Mouse (Mus musculus) neural tube, embryonic 14.5 days (tissue): ENCODE results near the gene Akap14. TPM values are rescaled to one million over a fixed set of nuclear protein-coding genes. Genes with fewer than 3 reads are reported as not detected.

Experiments
- ATAC-seq: fragments of 200-750 bp; cut with Nextera tagmentation; 2 replicates; pipeline ENCODE4 v1.8.0; 2017; ENCODE audit warnings: low read depth, mild to moderate bottlenecking, moderate TSS enrichment, moderate library complexity
- H3K27ac ChIP-seq: fragments of 300-500 bp; sonication (generic); 2 replicates; pipeline ENCODE4 v1.5.1; 2014; ENCODE audit warnings: low read depth, mild to moderate bottlenecking, control low read depth, low read length, moderate library complexity, mixed read lengths
- H3K27me3 ChIP-seq: fragments of 300-500 bp; sonication (generic); 2 replicates; pipeline ENCODE4 v1.6.1; 2014; ENCODE audit warnings: low read length; ENCODE audit not compliant: control insufficient read depth, insufficient read depth
- H3K36me3 ChIP-seq: fragments of 300-500 bp; sonication (generic); 2 replicates; pipeline ENCODE4 v1.6.1; 2014; ENCODE audit warnings: low read length, mixed read lengths; ENCODE audit not compliant: control insufficient read depth, insufficient read depth
- H3K4me1 ChIP-seq: fragments of 300-500 bp; sonication (generic); 2 replicates; pipeline ENCODE4 v1.6.1; 2014; ENCODE audit warnings: low read length; ENCODE audit not compliant: control insufficient read depth, insufficient read depth
- H3K4me2 ChIP-seq: fragments of 300-500 bp; sonication (generic); 2 replicates; pipeline ENCODE4 v1.6.1; 2014; ENCODE audit warnings: mild to moderate bottlenecking, low read depth, low read length, control low read depth
- H3K4me3 ChIP-seq: fragments of 300-500 bp; sonication (generic); 2 replicates; pipeline ENCODE4 v1.5.1; 2014; ENCODE audit warnings: low read depth, low read length, control low read depth, mixed read lengths
- H3K9ac ChIP-seq: fragments of 300-500 bp; sonication (generic); replicated peaks from 2 replicates; pipeline ENCODE4 v1.6.1; 2014; ENCODE audit warnings: low read depth, mild to moderate bottlenecking, control low read depth, low read length, mixed read lengths
- H3K9me3 ChIP-seq: fragments of 300-500 bp; sonication (generic); 2 replicates; pipeline ENCODE4 v1.6.1; 2016; ENCODE audit warnings: low read length; ENCODE audit not compliant: control insufficient read depth
- WGBS: fragments of 180-500 bp; shearing (Covaris S2); extraction: QIAGEN DNeasy Blood & Tissue Kit; methylation state at CpG from one replicate; pipeline ENCODE4 v1.1.7; 2014; 5-methylcytosine and 5-hydroxymethylcytosine counted together
- polyA plus RNA-seq: library from polyadenylated mRNA; unstranded; fragments of >200 nt; fragmentation: Nextera tagmentation; extraction: Ambion mirVana; gene quantifications from 2 replicates; pipeline ENCODE4 v1.2.1, GENCODE M21; 2014

Gene Akap14
- polyA plus RNA-seq, 1 experiment from 2014 or later = 0.29 TPM

DNA sequence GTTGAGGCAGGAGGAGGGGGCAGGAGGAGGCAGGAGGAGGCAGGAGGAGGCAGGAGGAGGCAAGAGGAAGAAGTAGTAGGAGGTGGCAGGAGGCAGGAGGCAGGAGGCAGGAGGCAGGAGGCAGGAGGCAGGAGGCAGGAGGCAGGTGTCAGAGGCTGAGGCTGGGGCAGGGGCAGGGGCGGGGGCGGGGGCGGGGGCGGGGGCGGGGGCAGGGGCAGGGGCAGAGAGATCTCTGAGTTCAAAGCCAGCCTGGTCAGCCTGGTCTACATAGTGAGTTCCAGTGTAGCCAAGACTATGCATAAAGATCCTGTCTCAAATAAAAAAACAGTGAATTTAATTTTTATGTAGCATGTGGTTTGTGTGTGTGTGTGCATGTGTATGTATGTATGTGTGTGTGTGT, 51.6 kb downstream of the Akap14 start:
- H3K36me3 ChIP-seq = no peaks in the 10 kb centered on the region
- WGBS = no CpG with 5 or more reads among the region's 5 CpGs
- H3K27me3 ChIP-seq = no peaks in the 10 kb centered on the region

GRCm38 (mm10) chrX:37110881-37111193, 57.8 kb downstream of the Akap14 start:
- ATAC-seq = no peak
- H3K36me3 ChIP-seq = no peaks in the 10 kb centered on the region
- H3K9ac ChIP-seq = no peak overlapping the region
- no peak overlapping the region for H3K27ac ChIP-seq
- H3K4me2 ChIP-seq = no peak overlapping the region
- H3K4me1 ChIP-seq = no peaks in the 10 kb centered on the region
- no peak overlapping the region for H3K4me3 ChIP-seq
- H3K27me3 ChIP-seq = no peaks in the 10 kb centered on the region
- H3K9me3 ChIP-seq = no peaks in the 10 kb centered on the region
- 80% methylated on average over 4 of the region's 4 CpGs for WGBS

More for the DNA sequence above, 51.6 kb downstream of the Akap14 start:
- Histone ChIP-seq H3K27ac (no peak overlapping the region), H3K4me1 (no peaks in the 10 kb centered on the region), H3K9me3 (no peaks in the 10 kb centered on the region), H3K4me2 (no peak overlapping the region), H3K9ac (no peak overlapping the region), H3K4me3 (no peak overlapping the region)
- ATAC-seq = no peak

GRCm38 (mm10) chrX:37110193-37110880, 58.3 kb downstream of the Akap14 start, which contains the start of gene Upf3b:
Upf3b (minus strand) TSS chrX:37110322.
- H3K27ac ChIP-seq = peak within 1 kb of the TSS; percentile 84
- H3K4me3 ChIP-seq = peak within 1 kb of the TSS; percentile 47
- no peaks in the 10 kb centered on the region for H3K9me3 ChIP-seq
- peak within 1 kb of the TSS; percentile 51 for H3K9ac ChIP-seq
- no peaks in the 10 kb centered on the region for H3K27me3 ChIP-seq
- WGBS = 23% methylated on average over 30 of the region's 30 CpGs
- H3K36me3 ChIP-seq = no peaks in the 10 kb centered on the region
- no peaks in the 10 kb centered on the region for H3K4me1 ChIP-seq
- peak; percentile 97 for ATAC-seq
- H3K4me2 ChIP-seq = peak within 1 kb of the TSS; percentile 54

- no peaks in the 10 kb centered on the region for H3K4me1 ChIP-seq
- H3K4me2 ChIP-seq = peak overlapping the region; percentile 54
- H3K9me3 ChIP-seq = no peaks in the 10 kb centered on the region
- no peaks in the 10 kb centered on the region for H3K36me3 ChIP-seq
- H3K27ac ChIP-seq = peak overlapping the region; percentile 84
- peak overlapping the region; percentile 51 for H3K9ac ChIP-seq
- WGBS = 12% methylated on average over 27 of the region's 27 CpGs
- no peaks in the 10 kb centered on the region for H3K27me3 ChIP-seq
- ATAC-seq = peak; percentile 79
- peak overlapping the region; percentile 47 for H3K4me3 ChIP-seq
These were observed 59.0 kb downstream of the Akap14 start for GRCm38 (mm10) chrX:37109526-37110192.

GRCm38 (mm10) chrX:37103826-37104225, 64.8 kb downstream of the Akap14 start:
- H3K27ac ChIP-seq = no peak overlapping the region
- H3K4me2 ChIP-seq = no peak overlapping the region
- H3K36me3 ChIP-seq = no peaks in the 10 kb centered on the region
- H3K9ac ChIP-seq = no peak overlapping the region
- 80% methylated on average over 2 of the region's 2 CpGs for WGBS
- no peaks in the 10 kb centered on the region for H3K27me3 ChIP-seq
- no peak for ATAC-seq
- H3K4me3 ChIP-seq = no peak overlapping the region
- no peaks in the 10 kb centered on the region for H3K4me1 ChIP-seq
- no peaks in the 10 kb centered on the region for H3K9me3 ChIP-seq

Other genes with a start within 250 kb of the Akap14 start
- gene Sept6, start 177.0 kb downstream of the Akap14 start, polyA plus RNA-seq = 79.6 and 82.8 TPM in 2 replicates
- not detected in 2 replicates for gene Sowahd, start 120.0 kb downstream of the Akap14 start, polyA plus RNA-seq
- 292 and 307 TPM in 2 replicates for gene Rpl39, start 83.4 kb downstream of the Akap14 start, polyA plus RNA-seq
- gene Upf3b, start 58.5 kb downstream of the Akap14 start, polyA plus RNA-seq = 32.4 and 33.6 TPM in 2 replicates
- 31.3 and 32.7 TPM in 2 replicates for gene Nkap, start 42.0 kb downstream of the Akap14 start, polyA plus RNA-seq
- 681 and 844 TPM in 2 replicates for gene Ndufa1, start 22.3 kb upstream of the Akap14 start, polyA plus RNA-seq
- 21.8 and 27.1 TPM in 2 replicates for gene Rnf113a1, start 22.4 kb upstream of the Akap14 start, polyA plus RNA-seq
- gene Gm9, start 42.2 kb upstream of the Akap14 start, polyA plus RNA-seq = not detected in 2 replicates
- not detected in 2 replicates for gene Rhox1, start 53.4 kb upstream of the Akap14 start, polyA plus RNA-seq
- not detected in 2 replicates for gene Rhox2a, start 76.1 kb upstream of the Akap14 start, polyA plus RNA-seq
- gene Rhox3a, start 81.1 kb upstream of the Akap14 start, polyA plus RNA-seq = not detected in 2 replicates
- not detected in 2 replicates for gene Rhox4a, start 96.5 kb upstream of the Akap14 start, polyA plus RNA-seq
- gene Rhox3a2, start 211.2 kb upstream of the Akap14 start, polyA plus RNA-seq = not detected in 2 replicates
- gene Rhox4a2, start 222.0 kb upstream of the Akap14 start, polyA plus RNA-seq = not detected in 2 replicates
- gene Rhox2b, start 243.2 kb upstream of the Akap14 start, polyA plus RNA-seq = 0.36 TPM in 1 of 2 replicates, not detected in the other